Mouse (Mus musculus): ENCODE measurements around the gene Gpx1. TPM values are rescaled to one million over a fixed set of nuclear protein-coding genes. Genes with fewer than 3 reads are reported as not detected.

Gene Gpx1
- polyA plus RNA-seq, 1 experiment from 2014 or later: 463 TPM

DNA sequence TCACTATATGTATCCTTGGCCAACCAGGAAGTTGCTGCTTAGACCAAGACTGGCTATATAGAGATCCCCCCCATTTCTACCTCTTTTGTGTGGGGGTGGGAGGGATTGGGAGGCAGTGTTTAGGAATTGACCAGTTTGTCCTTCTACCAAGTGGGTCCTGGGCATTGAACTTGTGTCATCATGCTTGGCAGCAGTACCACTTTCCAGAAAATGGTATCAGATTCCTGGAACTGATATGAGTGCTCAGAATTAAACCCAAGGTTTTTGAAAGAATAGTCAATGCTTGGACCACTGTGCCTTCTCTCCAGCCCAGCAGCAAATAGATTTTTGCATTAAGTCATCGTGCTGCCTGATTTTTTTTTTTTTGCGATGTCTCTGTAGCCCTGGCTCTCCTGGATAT is 12.9 kb upstream of the Gpx1 start:
- no peaks in the 10 kb centered on the region for H3K9me3 ChIP-seq (ENCODE audit: control insufficient read depth, low read length)
- no peak overlapping the region for H3K4me3 ChIP-seq (ENCODE audit: low read depth, low read length)
- no peaks in the 10 kb centered on the region for H3K4me1 ChIP-seq (ENCODE audit: control insufficient read depth, insufficient read depth, low read length)
- WGBS: 97% methylated on average over 2 of the region's 2 CpGs
- ATAC-seq (ENCODE audit: low read depth): no peak
- H3K36me3 ChIP-seq (ENCODE audit: control insufficient read depth, insufficient read depth, low read length): peaks cover 11% of the 10 kb centered on the region; the same call in 1 of the 2 replicates
- H3K27ac ChIP-seq (ENCODE audit: low read depth, low read length): no peak overlapping the region
- no peaks in the 10 kb centered on the region for H3K27me3 ChIP-seq (ENCODE audit: control insufficient read depth, insufficient read depth, low read length)
- H3K9ac ChIP-seq (replicated peaks; ENCODE audit: low read depth, low read length): no peak overlapping the region
- no peak overlapping the region for H3K4me2 ChIP-seq (ENCODE audit: low read depth, low read length)

DNA sequence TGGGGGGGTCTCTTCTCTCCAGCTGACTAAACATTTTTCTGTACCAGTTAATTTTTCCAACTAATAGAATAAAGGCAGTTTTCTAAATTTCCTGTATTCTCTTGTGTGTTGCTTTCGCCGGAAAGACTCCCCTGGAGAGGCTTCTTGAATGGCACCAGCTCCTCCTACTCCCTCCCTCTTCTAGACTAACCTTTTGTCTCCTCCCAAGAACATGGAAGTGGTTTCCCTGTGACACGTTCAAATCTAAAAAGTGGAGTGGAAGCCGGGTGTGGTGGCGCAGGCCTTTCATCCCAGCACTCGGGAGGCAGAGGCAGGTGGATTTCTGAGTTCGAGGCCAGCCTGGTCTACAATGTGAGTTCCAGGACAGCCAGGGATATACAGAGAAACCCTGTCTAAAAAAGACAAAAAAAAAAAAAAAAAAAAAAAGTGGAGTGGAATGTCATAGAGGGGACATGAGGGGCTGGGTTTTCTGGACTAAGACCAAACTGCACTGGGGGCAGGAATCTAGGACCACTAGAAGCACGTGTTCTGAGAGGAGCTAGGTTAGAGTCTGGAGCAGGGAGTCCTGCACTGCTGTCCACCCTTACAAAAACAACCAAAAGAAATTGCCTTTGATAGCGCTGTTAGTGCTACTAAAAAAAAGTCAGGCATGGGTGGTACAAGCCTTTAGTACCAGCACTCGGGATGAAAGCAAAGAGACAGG is 704 bp upstream of the Gpx1 start:
- Histone ChIP-seq H3K4me3 (ENCODE audit: low read depth, low read length) (0 out of 2 replicates have a peak overlapping the region, but pooled peaks have one; percentile 74), H3K9me3 (ENCODE audit: control insufficient read depth, low read length) (no peaks in the 10 kb centered on the region), H3K27me3 (ENCODE audit: control insufficient read depth, insufficient read depth, low read length) (no peaks in the 10 kb centered on the region), H3K4me1 (ENCODE audit: control insufficient read depth, insufficient read depth, low read length) (peaks cover 15% of the 10 kb centered on the region), H3K36me3 (ENCODE audit: control insufficient read depth, insufficient read depth, low read length) (peaks cover 14% of the 10 kb centered on the region; the same call in 1 of the 2 replicates), H3K27ac (ENCODE audit: low read depth, low read length) (peak overlapping the region; percentile 89), H3K4me2 (ENCODE audit: low read depth, low read length) (peak overlapping the region; percentile 64; the same call in 1 of the 2 replicates), H3K9ac (replicated peaks; ENCODE audit: low read depth, low read length) (peak overlapping the region; percentile 89)
- no peak for ATAC-seq (ENCODE audit: low read depth)
- WGBS: 71% methylated on average over 10 of the region's 10 CpGs

DNA sequence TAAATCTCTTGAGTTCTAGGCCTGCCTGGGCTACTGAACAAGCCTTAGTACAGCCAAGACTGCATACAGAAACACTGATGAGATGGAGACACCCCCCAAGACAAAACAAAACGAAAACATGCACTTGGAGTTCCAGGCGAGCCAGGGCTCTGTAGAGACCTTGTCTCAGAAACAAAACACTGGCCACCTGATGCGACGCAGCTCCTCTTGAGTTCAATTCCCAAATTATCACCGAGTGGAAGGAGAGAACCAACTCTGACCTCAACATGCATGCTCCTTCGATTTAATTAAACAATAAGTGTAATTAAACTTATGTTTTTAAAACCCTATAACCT is 185 bp upstream of the Gpx1 start:
- WGBS: 33% methylated on average over 6 of the region's 6 CpGs
- H3K9me3 ChIP-seq (ENCODE audit: control insufficient read depth, low read length): no peaks in the 10 kb centered on the region
- peak overlapping the region; percentile 64 for H3K4me2 ChIP-seq (ENCODE audit: low read depth, low read length)
- ATAC-seq (ENCODE audit: low read depth): no peak
- H3K4me3 ChIP-seq (ENCODE audit: low read depth, low read length): peak overlapping the region; percentile 74
- peak overlapping the region; percentile 89 for H3K27ac ChIP-seq (ENCODE audit: low read depth, low read length)
- peak overlapping the region; percentile 89 for H3K9ac ChIP-seq (replicated peaks; ENCODE audit: low read depth, low read length)
- H3K4me1 ChIP-seq (ENCODE audit: control insufficient read depth, insufficient read depth, low read length): peaks cover 15% of the 10 kb centered on the region
- peaks cover 14% of the 10 kb centered on the region; the same call in 1 of the 2 replicates for H3K36me3 ChIP-seq (ENCODE audit: control insufficient read depth, insufficient read depth, low read length)
- no peaks in the 10 kb centered on the region for H3K27me3 ChIP-seq (ENCODE audit: control insufficient read depth, insufficient read depth, low read length)

DNA sequence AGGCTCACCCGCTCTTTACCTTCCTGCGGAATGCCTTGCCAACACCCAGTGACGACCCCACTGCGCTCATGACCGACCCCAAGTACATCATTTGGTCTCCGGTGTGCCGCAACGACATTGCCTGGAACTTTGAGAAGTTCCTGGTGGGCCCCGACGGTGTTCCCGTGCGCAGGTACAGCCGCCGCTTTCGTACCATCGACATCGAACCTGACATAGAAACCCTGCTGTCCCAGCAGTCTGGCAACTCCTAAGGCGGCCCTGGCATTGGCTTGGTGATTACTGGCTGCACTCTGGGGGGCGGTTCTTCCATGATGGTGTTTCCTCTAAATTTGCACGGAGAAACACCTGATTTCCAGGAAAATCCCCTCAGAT is 1.2 kb downstream of the Gpx1 start:
- Histone ChIP-seq H3K9me3 (ENCODE audit: control insufficient read depth, low read length) (no peaks in the 10 kb centered on the region), H3K4me1 (ENCODE audit: control insufficient read depth, insufficient read depth, low read length) (peaks cover 15% of the 10 kb centered on the region), H3K9ac (replicated peaks; ENCODE audit: low read depth, low read length) (peak overlapping the region; percentile 89), H3K36me3 (ENCODE audit: control insufficient read depth, insufficient read depth, low read length) (peaks cover 9% of the 10 kb centered on the region; the same call in 1 of the 2 replicates), H3K27ac (ENCODE audit: low read depth, low read length) (peak overlapping the region; percentile 89; the same call in 1 of the 2 replicates), H3K4me3 (ENCODE audit: low read depth, low read length) (peak overlapping the region; percentile 74), H3K4me2 (ENCODE audit: low read depth, low read length) (peak overlapping the region; percentile 64), H3K27me3 (ENCODE audit: control insufficient read depth, insufficient read depth, low read length) (no peaks in the 10 kb centered on the region)
- WGBS: 15% methylated on average over 20 of the region's 20 CpGs
- ATAC-seq (ENCODE audit: low read depth): no peak

DNA sequence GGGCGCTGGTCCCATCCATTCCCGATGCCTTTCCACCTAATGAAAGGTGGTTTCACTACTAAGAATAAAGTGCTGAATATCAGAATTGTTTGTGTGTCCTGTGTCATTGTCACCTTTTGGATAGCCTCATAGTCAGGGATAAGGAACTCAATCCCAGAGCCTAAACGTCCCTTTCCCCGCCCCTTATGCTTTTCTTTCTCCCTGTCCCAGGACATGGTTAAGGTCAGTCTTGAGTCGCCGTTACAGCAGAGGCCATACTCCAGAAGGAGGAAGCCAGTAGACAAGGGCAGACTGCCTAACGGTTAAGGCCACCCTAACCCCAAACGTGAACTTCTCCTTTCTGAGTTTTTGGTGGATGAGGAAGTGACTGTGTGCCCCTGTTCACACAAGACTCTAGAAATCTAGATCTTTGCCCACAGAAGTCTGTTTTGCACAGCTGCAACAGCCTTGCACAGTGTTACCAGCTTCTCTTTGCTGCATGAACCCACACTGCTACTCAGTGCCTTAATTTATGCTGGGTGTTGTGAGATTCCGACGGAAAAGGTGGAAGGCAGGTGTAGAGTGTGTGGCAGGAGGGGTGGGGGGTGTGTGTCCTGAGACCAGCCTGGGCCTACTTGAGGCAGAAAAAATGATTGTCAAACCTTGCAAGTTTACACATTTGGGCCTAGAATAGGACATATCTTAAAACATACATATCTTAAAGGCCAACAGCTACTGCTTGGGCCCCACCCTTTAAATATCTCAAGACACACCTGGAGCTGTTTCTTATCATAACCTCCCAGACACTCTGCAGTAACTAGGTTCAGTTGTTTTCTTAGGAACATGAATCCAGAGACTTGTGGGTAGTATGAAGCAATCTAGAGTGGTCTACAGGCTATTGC is 1.8 kb downstream of the Gpx1 start:
- Histone ChIP-seq H3K27me3 (ENCODE audit: control insufficient read depth, insufficient read depth, low read length) (no peaks in the 10 kb centered on the region), H3K36me3 (ENCODE audit: control insufficient read depth, insufficient read depth, low read length) (0 out of 2 replicates have a peak, but pooled peaks cover 3% of the 10 kb centered on the region), H3K9ac (replicated peaks; ENCODE audit: low read depth, low read length) (peak overlapping the region; percentile 89; the same call in 1 of the 2 replicates), H3K4me1 (ENCODE audit: control insufficient read depth, insufficient read depth, low read length) (peaks cover 15% of the 10 kb centered on the region), H3K4me3 (ENCODE audit: low read depth, low read length) (peak overlapping the region; percentile 74), H3K27ac (ENCODE audit: low read depth, low read length) (no peak overlapping the region), H3K9me3 (ENCODE audit: control insufficient read depth, low read length) (no peaks in the 10 kb centered on the region), H3K4me2 (ENCODE audit: low read depth, low read length) (peak overlapping the region; percentile 64)
- 69% methylated on average over 10 of the region's 10 CpGs for WGBS
- ATAC-seq (ENCODE audit: low read depth): no peak

DNA sequence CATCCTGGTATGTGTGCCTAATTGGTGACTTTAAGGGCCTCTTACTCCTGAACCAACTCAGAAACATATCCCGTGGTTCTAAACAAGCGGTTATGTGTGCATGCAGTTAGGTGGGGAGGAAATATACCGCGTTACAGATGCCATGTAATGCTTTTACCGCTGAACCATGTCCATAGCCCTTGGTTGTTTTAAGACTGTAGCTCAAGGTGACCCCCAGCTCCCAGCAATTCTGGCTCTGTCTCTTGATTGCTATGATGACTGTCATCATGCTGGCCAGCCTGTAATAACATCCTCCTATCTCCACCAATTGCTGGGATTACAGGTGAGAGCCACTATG is 2.4 kb downstream of the Gpx1 start:
- H3K9me3 ChIP-seq (ENCODE audit: control insufficient read depth, low read length): no peaks in the 10 kb centered on the region
- H3K4me1 ChIP-seq (ENCODE audit: control insufficient read depth, insufficient read depth, low read length): peaks cover 19% of the 10 kb centered on the region
- H3K9ac ChIP-seq (replicated peaks; ENCODE audit: low read depth, low read length): no peak overlapping the region
- H3K27ac ChIP-seq (ENCODE audit: low read depth, low read length): no peak overlapping the region
- no peak overlapping the region for H3K4me3 ChIP-seq (ENCODE audit: low read depth, low read length)
- 0 out of 2 replicates have a peak, but pooled peaks cover 2% of the 10 kb centered on the region for H3K36me3 ChIP-seq (ENCODE audit: control insufficient read depth, insufficient read depth, low read length)
- H3K27me3 ChIP-seq (ENCODE audit: control insufficient read depth, insufficient read depth, low read length): no peaks in the 10 kb centered on the region
- no peak for ATAC-seq (ENCODE audit: low read depth)
- WGBS: 87% methylated on average over 5 of the region's 5 CpGs
- H3K4me2 ChIP-seq (ENCODE audit: low read depth, low read length): 0 out of 2 replicates have a peak overlapping the region, but pooled peaks have one; percentile 64

DNA sequence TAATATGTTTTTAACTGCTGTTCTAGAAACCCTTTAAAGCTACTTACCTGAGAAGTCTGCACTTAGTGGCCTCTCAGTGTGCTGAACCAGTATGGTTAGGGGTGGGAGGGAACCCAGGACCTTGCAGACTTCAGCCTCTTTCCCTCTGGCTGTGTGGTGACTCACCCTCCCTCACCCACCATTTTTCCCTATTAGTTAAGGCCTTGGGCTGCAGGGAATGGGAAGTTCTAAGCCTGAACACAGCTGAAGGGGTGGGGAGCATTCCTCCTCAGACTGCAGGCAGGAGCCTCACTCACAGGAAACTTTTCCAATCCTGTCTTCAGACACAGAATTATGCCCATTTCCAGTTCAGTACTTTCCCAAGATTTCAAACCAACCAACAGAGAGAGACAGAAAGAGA is 3.1 kb downstream of the Gpx1 start:
- Histone ChIP-seq H3K9ac (replicated peaks; ENCODE audit: low read depth, low read length) (no peak overlapping the region), H3K4me2 (ENCODE audit: low read depth, low read length) (no peak overlapping the region)
- ATAC-seq (ENCODE audit: low read depth): no peak

DNA sequence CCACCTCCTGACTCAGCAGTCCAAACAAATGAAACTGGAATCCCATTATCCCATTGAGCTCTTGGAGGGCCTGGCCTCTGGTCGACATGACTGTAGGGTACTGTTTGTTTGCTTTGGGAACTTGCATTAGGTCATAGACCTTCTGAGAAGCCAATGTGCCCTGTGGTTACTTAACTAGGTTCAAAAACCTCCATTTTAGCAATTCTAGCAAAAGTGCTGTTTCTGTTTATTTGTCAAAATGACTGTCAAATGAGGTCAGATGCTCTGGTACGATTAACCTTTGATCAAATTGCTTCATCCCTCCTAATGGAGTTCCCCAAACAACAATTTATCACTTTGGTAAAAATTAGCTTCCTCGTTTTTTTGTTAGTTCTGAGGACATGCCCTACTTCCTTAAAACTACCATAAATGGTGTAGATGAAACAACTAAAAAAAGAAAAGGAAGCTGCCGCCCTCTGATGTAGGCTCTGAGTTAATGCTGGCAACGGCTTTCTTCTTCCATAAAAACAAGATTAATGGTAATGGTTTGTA is 3.7 kb downstream of the Gpx1 start:
- H3K27me3 ChIP-seq (ENCODE audit: control insufficient read depth, insufficient read depth, low read length): no peaks in the 10 kb centered on the region
- ATAC-seq (ENCODE audit: low read depth): no peak
- no peaks in the 10 kb centered on the region for H3K36me3 ChIP-seq (ENCODE audit: control insufficient read depth, insufficient read depth, low read length)
- H3K27ac ChIP-seq (ENCODE audit: low read depth, low read length): no peak overlapping the region
- H3K9me3 ChIP-seq (ENCODE audit: control insufficient read depth, low read length): no peaks in the 10 kb centered on the region
- WGBS: 46% methylated on average over 5 of the region's 5 CpGs
- H3K4me1 ChIP-seq (ENCODE audit: control insufficient read depth, insufficient read depth, low read length): peaks cover 20% of the 10 kb centered on the region
- no peak overlapping the region for H3K4me3 ChIP-seq (ENCODE audit: low read depth, low read length)
- no peak overlapping the region for H3K9ac ChIP-seq (replicated peaks; ENCODE audit: low read depth, low read length)
- no peak overlapping the region for H3K4me2 ChIP-seq (ENCODE audit: low read depth, low read length)

More for the DNA sequence above, 3.1 kb downstream of the Gpx1 start:
- no peak overlapping the region for H3K4me3 ChIP-seq (ENCODE audit: low read depth, low read length)
- H3K36me3 ChIP-seq (ENCODE audit: control insufficient read depth, insufficient read depth, low read length): no peaks in the 10 kb centered on the region
- peaks cover 20% of the 10 kb centered on the region for H3K4me1 ChIP-seq (ENCODE audit: control insufficient read depth, insufficient read depth, low read length)
- H3K27ac ChIP-seq (ENCODE audit: low read depth, low read length): no peak overlapping the region
- no peaks in the 10 kb centered on the region for H3K27me3 ChIP-seq (ENCODE audit: control insufficient read depth, insufficient read depth, low read length)
- no peaks in the 10 kb centered on the region for H3K9me3 ChIP-seq (ENCODE audit: control insufficient read depth, low read length)

DNA sequence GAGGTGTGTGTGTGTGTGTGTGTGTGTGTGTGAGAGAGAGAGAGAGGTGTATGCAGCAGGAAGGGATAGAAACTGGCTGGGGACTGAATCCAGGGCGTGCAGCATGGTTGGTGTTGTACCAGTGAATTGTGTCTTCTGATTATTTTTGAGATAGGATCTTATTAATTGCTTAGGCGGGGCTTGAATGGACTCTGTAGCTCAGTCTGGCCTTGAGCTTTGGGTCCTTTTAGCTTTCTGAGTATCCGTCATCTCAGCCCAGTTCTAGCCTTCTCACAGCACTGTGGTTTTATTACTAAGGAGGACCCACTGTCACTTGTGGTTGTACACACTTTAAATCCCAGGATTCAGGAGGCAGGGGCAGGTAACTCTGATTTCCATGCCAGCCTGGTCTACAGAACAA is 4.6 kb downstream of the Gpx1 start:
- Histone ChIP-seq H3K9ac (replicated peaks; ENCODE audit: low read depth, low read length) (no peak overlapping the region), H3K4me2 (ENCODE audit: low read depth, low read length) (no peak overlapping the region), H3K4me1 (ENCODE audit: control insufficient read depth, insufficient read depth, low read length) (peaks cover 21% of the 10 kb centered on the region), H3K9me3 (ENCODE audit: control insufficient read depth, low read length) (no peaks in the 10 kb centered on the region), H3K4me3 (ENCODE audit: low read depth, low read length) (no peak overlapping the region), H3K27ac (ENCODE audit: low read depth, low read length) (no peak overlapping the region), H3K36me3 (ENCODE audit: control insufficient read depth, insufficient read depth, low read length) (no peaks in the 10 kb centered on the region), H3K27me3 (ENCODE audit: control insufficient read depth, insufficient read depth, low read length) (no peaks in the 10 kb centered on the region)
- ATAC-seq (ENCODE audit: low read depth): no peak
- 90% methylated on average over 3 of the region's 3 CpGs for WGBS

All from neural tube, embryonic 14.5 days (tissue).